Mouse (Mus musculus): ENCODE results near the gene Ovol1. TPM values are rescaled to one million over a fixed set of nuclear protein-coding genes. Genes with fewer than 3 reads are reported as not detected.
A peak's percentile ranks its signal among the peaks of the same experiment; 100 is the strongest.

The Ovol1 gene
- polyA plus RNA-seq, 1 experiment, result 8.5 TPM

DNA sequence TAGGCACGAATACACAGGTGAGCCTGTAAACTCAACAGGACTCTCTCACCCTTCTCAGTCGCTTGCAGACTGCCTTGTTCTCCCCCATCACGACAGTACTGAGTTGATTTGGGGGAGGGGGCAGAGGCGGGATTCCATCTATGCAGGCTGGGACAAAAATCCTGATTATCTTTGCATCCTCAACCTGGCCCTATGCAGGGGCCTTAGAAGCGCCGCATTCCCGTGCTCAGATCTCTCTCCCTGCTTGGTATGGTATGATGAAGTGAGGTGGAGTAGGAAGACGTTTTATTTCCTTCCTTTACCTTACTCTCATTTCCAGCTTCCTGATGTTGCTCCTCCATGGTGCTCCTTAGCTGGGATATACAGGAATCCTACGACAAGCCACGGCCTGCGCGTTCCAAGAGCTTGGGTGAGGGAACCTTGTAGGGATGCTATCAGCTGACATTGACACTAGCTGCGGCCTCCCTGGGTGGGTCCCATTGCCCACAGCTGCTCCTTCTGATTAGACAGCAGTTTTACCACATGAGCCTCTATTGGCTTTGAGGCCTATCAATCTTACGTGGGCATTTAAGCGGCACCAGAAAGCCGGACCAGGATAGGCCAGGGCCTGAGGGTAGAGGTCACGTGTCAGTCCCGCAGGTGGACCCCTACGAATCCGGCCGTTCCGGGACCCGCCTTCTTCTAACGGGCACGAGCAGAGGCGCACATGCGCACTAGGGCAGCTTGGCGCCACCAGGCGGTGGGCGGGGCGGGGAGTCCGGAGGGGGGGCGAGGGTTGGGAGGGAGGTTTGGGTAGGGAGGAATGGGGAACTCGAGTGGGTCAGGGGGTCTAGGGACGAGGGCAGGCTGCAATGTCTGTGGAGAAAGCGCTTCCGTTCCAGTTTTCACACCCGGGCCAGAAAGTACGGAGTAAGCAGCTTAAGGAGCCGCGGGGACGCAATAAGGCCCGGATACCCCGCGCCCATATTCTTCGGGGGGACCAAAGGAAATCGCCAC is 50.1 kb downstream of the Ovol1 start, which contains the start of gene Snx32:
Snx32 (minus strand) TSS at position 508 of the 996 bp plus-strand sequence.
- H3K36me3 ChIP-seq (ENCODE audit: control insufficient read depth, insufficient read depth, low read length), result no peaks in the 10 kb centered on the region
- H3K27ac ChIP-seq (ENCODE audit: control insufficient read depth, insufficient read depth, low read depth, low read length), result peak within 1 kb of the TSS; percentile 89
- peaks cover 15% of the 10 kb centered on the region for H3K4me1 ChIP-seq (ENCODE audit: control insufficient read depth, insufficient read depth, low read length)
- TF ChIP-seq CTCF (IDR thresholded peaks at IDR 0.05; ENCODE audit: control insufficient read depth, insufficient read depth, insufficient replicate concordance, low read depth, low read length) (no peak), POLR2A (IDR thresholded peaks at IDR 0.05; ENCODE audit: control insufficient read depth, low read depth, low read length) (peak; percentile 43)
- H3K27me3 ChIP-seq (ENCODE audit: control insufficient read depth, insufficient read depth, low read length), result no peaks in the 10 kb centered on the region
- peak within 1 kb of the TSS; percentile 92 for H3K4me3 ChIP-seq (ENCODE audit: control insufficient read depth, low read depth, low read length)

DNA sequence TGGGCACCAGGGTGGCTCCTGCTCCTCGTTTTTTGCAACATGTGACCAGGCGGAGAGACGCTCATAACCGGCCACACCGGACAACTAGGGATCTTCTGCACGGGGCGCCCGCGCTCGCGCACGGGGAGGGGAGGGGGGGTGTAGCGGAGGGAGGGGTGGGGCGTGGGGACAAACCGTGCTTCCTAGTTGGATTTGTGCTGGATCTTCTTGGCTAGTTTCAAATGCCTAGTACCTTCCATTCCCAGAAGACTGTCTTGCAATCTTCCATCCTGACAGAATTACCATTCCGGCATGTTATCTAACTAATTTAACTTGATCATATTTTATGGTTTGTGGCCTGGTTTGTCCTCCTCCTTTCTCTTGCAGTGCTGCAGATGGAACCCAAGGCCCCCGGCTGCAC is 56.8 kb downstream of the Ovol1 start, which contains the start of gene 1700020D05Rik:
1700020D05Rik (minus strand) TSS at position 101 of the 400 bp plus-strand sequence.
- Histone ChIP-seq H3K4me1 (ENCODE audit: control insufficient read depth, insufficient read depth, low read length) (peaks cover 15% of the 10 kb centered on the region), H3K4me3 (ENCODE audit: control insufficient read depth, low read depth, low read length) (peak within 1 kb of the TSS; percentile 90), H3K27ac (ENCODE audit: control insufficient read depth, insufficient read depth, low read depth, low read length) (peak within 1 kb of the TSS; percentile 75)

DNA sequence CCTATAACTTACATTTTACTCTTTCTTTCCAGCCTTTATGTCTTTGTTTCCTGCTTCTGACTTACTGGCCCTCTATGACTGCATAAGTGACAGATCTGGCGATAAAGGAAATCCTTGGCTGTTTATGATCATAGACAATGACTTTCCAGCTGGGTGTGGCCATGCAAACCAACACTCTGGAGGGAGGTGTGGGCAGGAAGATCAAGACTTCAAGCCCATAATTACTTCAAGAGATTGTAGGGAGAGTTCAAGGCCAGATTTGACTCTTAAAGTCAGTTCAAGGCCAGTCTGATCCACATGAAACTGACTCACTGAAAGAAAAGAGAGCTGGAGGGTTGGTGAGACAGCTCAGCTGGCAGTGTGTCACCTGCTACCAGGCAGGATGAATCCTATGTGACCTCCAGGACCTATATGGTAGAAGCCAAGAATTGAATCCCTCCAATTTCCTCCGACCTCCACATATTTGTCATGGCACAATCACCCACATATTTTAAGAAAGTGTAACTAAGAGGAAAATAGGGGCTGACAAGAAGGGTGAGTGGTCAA is 60.0 kb downstream of the Ovol1 start:
- H3K27me3 ChIP-seq (ENCODE audit: control insufficient read depth, insufficient read depth, low read length), result no peaks in the 10 kb centered on the region
- H3K4me1 ChIP-seq (ENCODE audit: control insufficient read depth, insufficient read depth, low read length), result peaks cover 15% of the 10 kb centered on the region
- peak overlapping the region; percentile 42; the same call in 1 of the 2 replicates for H3K27ac ChIP-seq (ENCODE audit: control insufficient read depth, insufficient read depth, low read depth, low read length)
- H3K4me3 ChIP-seq (ENCODE audit: control insufficient read depth, low read depth, low read length), result no peak overlapping the region
- TF ChIP-seq POLR2A (IDR thresholded peaks at IDR 0.05; ENCODE audit: control insufficient read depth, low read depth, low read length), result no peak
- no peak for TF ChIP-seq CTCF (IDR thresholded peaks at IDR 0.05; ENCODE audit: control insufficient read depth, insufficient read depth, insufficient replicate concordance, low read depth, low read length)
- H3K36me3 ChIP-seq (ENCODE audit: control insufficient read depth, insufficient read depth, low read length), result no peaks in the 10 kb centered on the region

More for the DNA sequence above, 56.8 kb downstream of the Ovol1 start, which contains the start of gene 1700020D05Rik:
- TF ChIP-seq CTCF (IDR thresholded peaks at IDR 0.05; ENCODE audit: control insufficient read depth, insufficient read depth, insufficient replicate concordance, low read depth, low read length) (no peak), POLR2A (IDR thresholded peaks at IDR 0.05; ENCODE audit: control insufficient read depth, low read depth, low read length) (no peak)
- no peaks in the 10 kb centered on the region for H3K27me3 ChIP-seq (ENCODE audit: control insufficient read depth, insufficient read depth, low read length)
- no peaks in the 10 kb centered on the region for H3K36me3 ChIP-seq (ENCODE audit: control insufficient read depth, insufficient read depth, low read length)

Other genes starting within 250 kb of the Ovol1 start
- 219 and 262 TPM in 2 replicates for gene Catsper1, start 224.9 kb downstream of the Ovol1 start, polyA plus RNA-seq (2012; rRNA removed)
- gene Cst6, start 211.1 kb downstream of the Ovol1 start, polyA plus RNA-seq (2012; rRNA removed), result 0.85 and 1.5 TPM in 2 replicates
- gene Eif1ad, start 193.9 kb downstream of the Ovol1 start, polyA plus RNA-seq (2012; rRNA removed), result 24.5 and 26.9 TPM in 2 replicates
- 105 and 120 TPM in 2 replicates for gene Banf1, start 193.5 kb downstream of the Ovol1 start, polyA plus RNA-seq (2012; rRNA removed)
- 27.4 and 32.8 TPM in 2 replicates for gene Sart1, start 171.9 kb downstream of the Ovol1 start, polyA plus RNA-seq (2012; rRNA removed)
- 353 and 423 TPM in 2 replicates for gene Tsga10ip, start 158.1 kb downstream of the Ovol1 start, polyA plus RNA-seq (2012; rRNA removed)
- 290 and 345 TPM in 2 replicates for gene Drap1, start 135.7 kb downstream of the Ovol1 start, polyA plus RNA-seq (2012; rRNA removed)
- gene AI837181, start 135.5 kb downstream of the Ovol1 start, polyA plus RNA-seq (2012; rRNA removed), result 82.3 and 88.1 TPM in 2 replicates
- 3.2 TPM in 2 replicates for gene Fosl1, start 113.1 kb downstream of the Ovol1 start, polyA plus RNA-seq (2012; rRNA removed)
- 0.65 and 0.89 TPM in 2 replicates for gene Ccdc85b, start 102.8 kb downstream of the Ovol1 start, polyA plus RNA-seq (2012; rRNA removed)
- 70.0 and 71.3 TPM in 2 replicates for gene Fibp, start 100.0 kb downstream of the Ovol1 start, polyA plus RNA-seq (2012; rRNA removed)
- 0.14 TPM in 1 of 2 replicates, not detected in the other for gene Ctsw, start 92.1 kb downstream of the Ovol1 start, polyA plus RNA-seq (2012; rRNA removed)
- 17.3 and 17.6 TPM in 2 replicates for gene Efemp2, start 86.7 kb downstream of the Ovol1 start, polyA plus RNA-seq (2012; rRNA removed)
- gene Mus81, start 72.2 kb downstream of the Ovol1 start, polyA plus RNA-seq (2012; rRNA removed), result 55.3 and 69.7 TPM in 2 replicates
- gene Cfl1, start 70.2 kb downstream of the Ovol1 start, polyA plus RNA-seq (2012; rRNA removed), result 225 and 243 TPM in 2 replicates
- gene 1700020D05Rik, start 56.9 kb downstream of the Ovol1 start, polyA plus RNA-seq (2012; rRNA removed), result 289 and 311 TPM in 2 replicates
- 11.0 and 12.7 TPM in 2 replicates for gene Snx32, start 50.1 kb downstream of the Ovol1 start, polyA plus RNA-seq (2012; rRNA removed)
- 15.4 and 16.7 TPM in 2 replicates for gene Ap5b1, start 7.4 kb upstream of the Ovol1 start, polyA plus RNA-seq (2012; rRNA removed)
- 27.3 and 36.7 TPM in 2 replicates for gene Rnaseh2c, start 41.2 kb upstream of the Ovol1 start, polyA plus RNA-seq (2012; rRNA removed)
- gene Kat5, start 49.6 kb upstream of the Ovol1 start, polyA plus RNA-seq (2012; rRNA removed), result 108 and 120 TPM in 2 replicates
- gene Rela, start 76.8 kb upstream of the Ovol1 start, polyA plus RNA-seq (2012; rRNA removed), result 42.5 and 44.5 TPM in 2 replicates
- gene Sipa1, start 103.1 kb upstream of the Ovol1 start, polyA plus RNA-seq (2012; rRNA removed), result 5.5 and 9.4 TPM in 2 replicates
- 24.6 and 31.8 TPM in 2 replicates for gene Map3k11, start 128.1 kb upstream of the Ovol1 start, polyA plus RNA-seq (2012; rRNA removed)
- 63.4 and 67.4 TPM in 2 replicates for gene Pcnx3, start 128.3 kb upstream of the Ovol1 start, polyA plus RNA-seq (2012; rRNA removed)
- gene Kcnk7, start 143.7 kb upstream of the Ovol1 start, polyA plus RNA-seq (2012; rRNA removed), result 10.2 and 10.8 TPM in 2 replicates
- 105 and 122 TPM in 2 replicates for gene Ehbp1l1, start 165.7 kb upstream of the Ovol1 start, polyA plus RNA-seq (2012; rRNA removed)
- 256 and 286 TPM in 2 replicates for gene Fam89b, start 169.0 kb upstream of the Ovol1 start, polyA plus RNA-seq (2012; rRNA removed)
- gene Ltbp3, start 180.3 kb upstream of the Ovol1 start, polyA plus RNA-seq (2012; rRNA removed), result 7.6 and 8.1 TPM in 2 replicates
- gene Scyl1, start 210.8 kb upstream of the Ovol1 start, polyA plus RNA-seq (2012; rRNA removed), result 43.1 and 46.7 TPM in 2 replicates

Data from testis, adult 2 months (tissue).